17 mouse cellular contexts compared by ENCODE assay signal in genomic region chr10:71267973-71268372, GRCm38 (mm10).
"Had no signal": no experiment of that assay in that cellular context is flagged by ENCODE, and none has a peak within 500 bp of the region (broad histone marks: within the 10 kb centered on the region; RNA-seq: fewer than 3 reads in every experiment).

No protein-coding gene starts in this region.

- H3K4me3 ChIP-seq: kidney, embryonic 15.5 days; limb, embryonic 10.5 days; limb, embryonic 13.5 days; liver, embryonic 12.5 days; liver, embryonic 15.5 days; lung, embryonic 15.5 days; megakaryocyte, embryonic 14.5 days; midbrain, embryonic 12.5 days had no signal

- ATAC-seq: liver, embryonic 12.5 days had no signal

- H3K4me1 ChIP-seq: liver, embryonic 15.5 days; lung, embryonic 15.5 days had no signal

- H3K36me3 ChIP-seq: kidney, embryonic 15.5 days; liver, embryonic 12.5 days; liver, embryonic 15.5 days; lung, embryonic 15.5 days; midbrain, embryonic 12.5 days had no signal

- H3K27me3 ChIP-seq: kidney, embryonic 15.5 days; limb, embryonic 13.5 days; liver, embryonic 12.5 days; liver, embryonic 15.5 days; lung, embryonic 15.5 days; megakaryocyte, embryonic 14.5 days; midbrain, embryonic 12.5 days had no signal

- H3K4me2 ChIP-seq: kidney, embryonic 15.5 days; limb, embryonic 13.5 days; liver, embryonic 12.5 days; liver, embryonic 15.5 days; lung, embryonic 15.5 days; midbrain, embryonic 12.5 days had no signal

- H3K9ac ChIP-seq: kidney, embryonic 15.5 days; limb, embryonic 13.5 days; liver, embryonic 12.5 days; liver, embryonic 15.5 days; lung, embryonic 15.5 days; midbrain, embryonic 12.5 days had no signal

- DNase-seq: kidney, adult 8-10 months; kidney, postnatal 10 days; kidney, postnatal 36 days; liver; lung, adult 18-20 months; lung, postnatal 10 days; lung, postnatal 36 days; thymus, adult 18-20 months; thymus, postnatal 36 days had no signal

- H3K27ac ChIP-seq: limb, embryonic 10.5 days; limb, embryonic 13.5 days; liver, embryonic 12.5 days; liver, embryonic 15.5 days; lung, embryonic 15.5 days; midbrain, embryonic 12.5 days had no signal

- H3K9me3 ChIP-seq: kidney, embryonic 15.5 days; limb, embryonic 10.5 days; limb, embryonic 13.5 days; liver, embryonic 12.5 days; liver, embryonic 15.5 days; lung, embryonic 15.5 days; megakaryocyte, embryonic 14.5 days; midbrain, embryonic 12.5 days had no signal
